Mouse (Mus musculus) small intestine, adult 2 months (tissue): Measurements from ENCODE around the gene Tubb4b. TPM values are rescaled to one million over a fixed set of nuclear protein-coding genes. Genes with fewer than 3 reads are reported as not detected.

Source experiments
- H3K27ac ChIP-seq: fragments of 200-500 bp; 2 replicates; pipeline ENCODE4 v1.5.1; 2012; ENCODE audit warnings: low read depth, low read length, control low read depth, inconsistent platforms; ENCODE audit not compliant: insufficient read depth
- H3K27me3 ChIP-seq: fragments of 200-500 bp; 2 replicates; pipeline ENCODE4 v1.6.1; 2012; ENCODE audit warnings: mild to moderate bottlenecking, moderate library complexity, low read length, inconsistent platforms; ENCODE audit not compliant: control insufficient read depth, insufficient read depth
- H3K36me3 ChIP-seq: fragments of 200-500 bp; 2 replicates; pipeline ENCODE4 v1.6.1; 2012; ENCODE audit warnings: mild to moderate bottlenecking, low read length, control low read depth, inconsistent platforms; ENCODE audit not compliant: control insufficient read depth, insufficient read depth
- H3K4me1 ChIP-seq: fragments of 200-500 bp; 2 replicates; pipeline ENCODE4 v1.6.1; 2012; ENCODE audit warnings: low read length, inconsistent platforms, mixed read lengths; ENCODE audit not compliant: control insufficient read depth, insufficient read depth, insufficient read length
- H3K4me3 ChIP-seq: fragments of 200-500 bp; 2 replicates; pipeline ENCODE4 v1.5.1; 2012; ENCODE audit warnings: low read depth, mild to moderate bottlenecking, control low read depth, inconsistent platforms, low read length, moderate library complexity
- CTCF ChIP-seq: fragments of 200-500 bp; IDR thresholded peaks from 2 replicates; pipeline ENCODE4 v1.5.1; 2012; ENCODE audit warnings: low read depth, mild to moderate bottlenecking, control low read depth, inconsistent platforms, low read length, moderate library complexity, mixed read lengths; ENCODE audit not compliant: insufficient replicate concordance, insufficient read length; ENCODE audit errors: extremely low read depth
- POLR2A ChIP-seq: fragments of 200-500 bp; IDR thresholded peaks from 2 replicates; pipeline ENCODE4 v1.6.1; 2012; ENCODE audit warnings: low read depth, mild to moderate bottlenecking, control low read depth, inconsistent platforms, low read length, moderate library complexity
- WGBS: fragments of 180-500 bp; shearing (Covaris S2); methylation state at CpG from one replicate; pipeline ENCODE4 v1.1.7; 2018; 5-methylcytosine and 5-hydroxymethylcytosine counted together
- polyA plus RNA-seq: library from polyadenylated mRNA; depleted of rRNA; stranded (reverse); fragments of >200 nt; gene quantifications from 2 replicates; pipeline ENCODE4 v1.2.3, GENCODE M21; 2012

Gene Tubb4b
- polyA plus RNA-seq, 1 experiment, result 881 TPM

- no peak overlapping the region for H3K27ac ChIP-seq
- no peaks in the 10 kb centered on the region for H3K36me3 ChIP-seq
- 93% methylated on average over 5 of the region's 5 CpGs for WGBS
- H3K4me1 ChIP-seq, result peaks cover 17% of the 10 kb centered on the region
- no peak for TF ChIP-seq CTCF
- TF ChIP-seq POLR2A, result no peak
- H3K27me3 ChIP-seq, result no peaks in the 10 kb centered on the region
- no peak overlapping the region for H3K4me3 ChIP-seq
Measured at GRCm38 (mm10) chr2:25229582-25229981, 5.1 kb upstream of the Tubb4b start.

DNA sequence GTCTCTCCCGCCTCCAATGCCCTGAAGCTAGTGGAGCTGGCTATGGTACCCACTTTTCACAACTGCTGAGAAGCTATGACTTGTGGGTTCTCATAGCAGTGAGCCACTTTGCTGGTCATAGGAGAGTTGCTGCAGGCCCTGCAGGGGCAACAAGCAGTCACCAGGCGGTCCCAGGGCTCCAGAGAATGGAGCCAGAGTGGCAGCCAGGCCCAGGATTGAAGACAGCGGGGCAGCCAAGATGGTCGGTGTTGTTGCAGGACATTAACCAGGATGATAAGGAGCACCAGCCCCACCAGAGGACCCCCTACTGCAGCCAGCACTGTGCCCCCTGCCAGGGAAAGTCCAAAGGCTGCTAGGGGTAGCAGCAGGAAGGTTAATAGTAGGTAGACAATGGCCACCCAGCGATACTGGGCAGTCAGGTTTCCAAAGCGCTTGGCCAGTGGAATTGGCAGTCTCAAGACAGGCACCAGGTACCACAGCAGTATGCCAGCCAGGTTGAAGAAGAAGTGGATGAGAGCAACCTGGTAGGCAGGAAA lies 4.6 kb upstream of the Tubb4b start:
- TF ChIP-seq POLR2A (no peak), CTCF (no peak)
- 77% methylated on average over 6 of the region's 6 CpGs for WGBS
- Histone ChIP-seq H3K4me1 (peaks cover 12% of the 10 kb centered on the region), H3K4me3 (no peak overlapping the region), H3K27ac (peak overlapping the region; percentile 56), H3K27me3 (no peaks in the 10 kb centered on the region), H3K36me3 (no peaks in the 10 kb centered on the region)

GRCm38 (mm10) chr2:25228431-25228889 lies 4.0 kb upstream of the Tubb4b start:
- Histone ChIP-seq H3K27me3 (no peaks in the 10 kb centered on the region), H3K4me1 (peaks cover 8% of the 10 kb centered on the region), H3K4me3 (peak overlapping the region; percentile 30), H3K27ac (peak overlapping the region; percentile 56), H3K36me3 (peaks cover under 1% of the 10 kb centered on the region)
- WGBS, result 1% methylated on average over 7 of the region's 7 CpGs
- TF ChIP-seq POLR2A (0 out of 2 replicates have a peak, but pooled peaks have one; percentile 32), CTCF (peak; percentile 78)

GRCm38 (mm10) chr2:25227406-25227805 lies 2.9 kb upstream of the Tubb4b start:
- WGBS, result 89% methylated on average over 4 of the region's 4 CpGs
- Histone ChIP-seq H3K4me3 (no peak overlapping the region), H3K36me3 (peaks cover 4% of the 10 kb centered on the region), H3K27ac (no peak overlapping the region), H3K27me3 (no peaks in the 10 kb centered on the region), H3K4me1 (peaks cover 6% of the 10 kb centered on the region)
- TF ChIP-seq CTCF, result no peak
- no peak for TF ChIP-seq POLR2A

- Histone ChIP-seq H3K36me3 (peaks cover 7% of the 10 kb centered on the region), H3K4me3 (no peak overlapping the region), H3K4me1 (peaks cover 7% of the 10 kb centered on the region), H3K27me3 (no peaks in the 10 kb centered on the region), H3K27ac (no peak overlapping the region)
- no peak for TF ChIP-seq CTCF
- no peak for TF ChIP-seq POLR2A
- WGBS, result 76% methylated on average over 5 of the region's 5 CpGs
Measured at GRCm38 (mm10) chr2:25226864-25227263, 2.4 kb upstream of the Tubb4b start.

- Histone ChIP-seq H3K27me3 (no peaks in the 10 kb centered on the region), H3K36me3 (peaks cover 14% of the 10 kb centered on the region), H3K4me1 (peaks cover 8% of the 10 kb centered on the region), H3K4me3 (no peak overlapping the region), H3K27ac (peak overlapping the region; percentile 90)
- 70% methylated on average over 8 of the region's 8 CpGs for WGBS
- TF ChIP-seq CTCF, result no peak
- TF ChIP-seq POLR2A, result no peak
Measured at GRCm38 (mm10) chr2:25225811-25226379, 1.4 kb upstream of the Tubb4b start.
